Mouse (Mus musculus) embryonic fibroblast, embryonic 13.5 days (primary cell): ENCODE measurements around the gene Tec. TPM values are rescaled to one million over a fixed set of nuclear protein-coding genes. Genes with fewer than 3 reads are reported as not detected.

Experiments used
- H3K27ac ChIP-seq: 2 replicates; pipeline ENCODE4 v1.5.1; 2012; ENCODE audit warnings: low read length, control low read depth, inconsistent platforms; ENCODE audit not compliant: insufficient read depth
- H3K4me1 ChIP-seq: 2 replicates; pipeline ENCODE4 v1.6.1; 2011; ENCODE audit warnings: low read length; ENCODE audit not compliant: control insufficient read depth, insufficient read depth
- H3K4me3 ChIP-seq: 2 replicates; pipeline ENCODE4 v1.5.1; 2011; ENCODE audit warnings: mild to moderate bottlenecking, control low read depth, low read length; ENCODE audit not compliant: insufficient read depth
- CTCF ChIP-seq: IDR thresholded peaks from 2 replicates; pipeline ENCODE4 v1.5.1; 2011; ENCODE audit warnings: mild to moderate bottlenecking, control low read depth, low read length, moderate library complexity, borderline replicate concordance; ENCODE audit not compliant: insufficient read depth
- POLR2A ChIP-seq: IDR thresholded peaks from 2 replicates; pipeline ENCODE4 v1.6.1; 2011; ENCODE audit warnings: low read depth, mild to moderate bottlenecking, control low read depth, low read length, moderate library complexity
- polyA plus RNA-seq: library from polyadenylated mRNA; stranded (reverse); fragments of >200 nt; gene quantifications from 2 replicates; pipeline ENCODE4 v1.2.4, GENCODE M21; 2011; ENCODE audit warnings: low read depth; ENCODE audit not compliant: missing spikeins, insufficient read length

Gene Tec
- polyA plus RNA-seq, 1 experiment: 9.4 TPM

DNA sequence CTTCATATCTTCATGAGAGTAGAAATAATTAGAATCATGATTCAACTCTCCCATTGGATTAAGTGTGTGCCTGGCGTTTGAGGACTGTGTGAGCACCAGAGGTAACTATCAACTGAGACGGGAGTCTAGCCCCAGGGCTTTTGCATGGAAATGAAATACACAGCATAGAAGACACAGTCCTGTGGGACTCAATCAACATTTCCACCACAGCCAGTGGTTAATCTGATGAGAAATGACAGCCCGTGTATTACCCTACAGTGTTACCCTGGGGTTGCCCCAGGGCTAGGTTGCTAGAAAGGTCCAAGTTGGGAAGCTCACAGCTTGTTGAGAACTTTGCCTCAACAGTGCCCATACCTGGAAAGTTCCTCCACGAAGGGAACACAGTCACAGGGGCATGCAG, 69.7 kb downstream of the Tec start:
- TF ChIP-seq CTCF (no peak), POLR2A (no peak)
- Histone ChIP-seq H3K4me1 (peaks cover 13% of the 10 kb centered on the region), H3K4me3 (no peak overlapping the region), H3K27ac (no peak overlapping the region)

DNA sequence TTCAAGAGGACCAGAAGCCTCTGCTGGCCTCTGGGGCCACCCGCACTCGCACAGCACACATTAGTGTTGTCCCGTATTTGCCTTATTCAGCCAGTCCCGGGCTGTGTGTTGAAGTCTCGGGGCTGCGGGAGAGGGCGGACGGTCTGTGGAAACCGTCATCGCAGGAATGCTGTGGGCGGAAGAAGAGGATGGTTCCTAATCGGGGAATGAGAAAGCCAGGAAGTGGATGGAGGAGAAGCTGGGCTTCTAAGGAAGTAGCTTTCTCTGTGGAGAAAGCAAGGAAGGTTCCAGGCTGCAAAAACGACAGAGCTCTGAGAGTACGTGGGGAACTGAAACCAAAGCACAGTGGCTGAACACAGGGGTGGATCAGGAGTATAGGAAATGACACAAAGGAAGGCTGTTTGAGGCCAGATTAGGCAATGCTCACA, 72.1 kb downstream of the Tec start:
- TF ChIP-seq CTCF (no peak), POLR2A (peak; percentile 49)
- H3K4me3 ChIP-seq: no peak overlapping the region
- H3K27ac ChIP-seq: peak overlapping the region; percentile 50

DNA sequence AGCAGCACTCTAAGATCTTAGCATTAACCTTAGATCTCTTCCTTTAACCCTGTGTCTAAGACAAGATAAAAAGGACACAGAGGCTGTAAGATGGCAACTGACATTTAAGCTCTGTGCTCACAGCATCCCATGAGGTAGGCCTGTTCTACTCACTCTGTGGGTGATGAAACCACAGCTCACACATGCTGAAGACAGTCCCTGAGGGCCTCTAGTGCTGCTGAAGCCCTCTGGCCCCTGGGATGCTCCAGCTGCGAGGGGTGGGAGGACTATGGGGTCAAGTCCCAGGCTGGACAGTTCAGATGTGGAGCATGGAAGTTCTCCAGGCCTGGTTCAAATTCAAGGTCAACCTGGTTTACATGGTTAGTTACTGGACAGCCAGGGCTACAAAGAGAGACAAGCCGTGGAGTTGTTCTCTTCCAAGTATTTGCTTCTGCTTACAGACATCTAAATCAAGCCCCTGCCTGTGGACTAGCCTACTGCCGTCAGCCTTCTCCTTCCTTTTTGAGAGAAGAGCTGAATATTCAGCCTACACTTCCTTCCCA, 74.9 kb downstream of the Tec start:
- Histone ChIP-seq H3K4me3 (no peak overlapping the region), H3K4me1 (no peaks in the 10 kb centered on the region), H3K27ac (no peak overlapping the region)
- TF ChIP-seq POLR2A (no peak), CTCF (no peak)

More for the DNA sequence above, 72.1 kb downstream of the Tec start:
- H3K4me1 ChIP-seq: no peaks in the 10 kb centered on the region; the same call in 1 of the 2 replicates

DNA sequence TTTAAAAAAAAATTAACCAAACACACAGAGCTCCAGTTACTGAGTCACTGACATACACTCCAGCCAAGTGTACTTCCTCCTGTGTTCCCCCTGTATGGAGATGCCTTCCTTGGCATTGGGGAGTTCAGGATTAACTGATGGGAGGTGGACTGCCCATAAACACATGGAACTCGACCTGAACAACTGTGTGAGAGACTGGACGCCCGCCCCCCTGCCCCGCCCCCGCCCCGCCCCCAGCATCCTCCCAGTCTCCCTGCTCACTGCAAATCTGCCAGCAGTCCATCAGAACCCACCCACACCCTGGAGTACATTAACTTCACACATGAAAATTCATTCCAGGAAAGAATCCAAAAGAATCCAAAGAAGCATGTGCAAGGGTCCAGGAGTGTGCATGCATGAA, 76.5 kb downstream of the Tec start:
- TF ChIP-seq CTCF (no peak), POLR2A (no peak)
- Histone ChIP-seq H3K4me1 (no peaks in the 10 kb centered on the region), H3K27ac (no peak overlapping the region), H3K4me3 (no peak overlapping the region)

DNA sequence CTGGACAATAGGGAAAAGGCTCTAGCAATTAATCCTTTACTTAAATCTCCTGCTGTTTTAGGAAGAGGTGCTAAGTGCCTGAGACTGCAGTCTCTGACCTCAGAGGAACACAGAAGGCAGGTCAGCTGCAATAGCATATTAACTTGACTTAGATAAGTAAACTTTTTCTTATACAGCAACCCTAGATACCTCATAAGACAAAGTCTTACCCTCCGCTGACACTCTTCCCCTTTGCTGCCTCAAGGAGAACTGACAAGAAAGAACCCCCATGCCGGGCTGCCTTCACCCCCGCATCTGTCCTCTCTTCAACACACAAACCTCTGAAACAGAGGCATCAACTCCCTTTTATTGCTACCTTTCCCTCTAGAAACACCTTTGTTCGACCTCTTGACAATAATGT, 76.9 kb downstream of the Tec start:
- no peak overlapping the region for H3K27ac ChIP-seq
- H3K4me1 ChIP-seq: no peaks in the 10 kb centered on the region
- H3K4me3 ChIP-seq: no peak overlapping the region
- no peak for TF ChIP-seq CTCF
- TF ChIP-seq POLR2A: no peak

DNA sequence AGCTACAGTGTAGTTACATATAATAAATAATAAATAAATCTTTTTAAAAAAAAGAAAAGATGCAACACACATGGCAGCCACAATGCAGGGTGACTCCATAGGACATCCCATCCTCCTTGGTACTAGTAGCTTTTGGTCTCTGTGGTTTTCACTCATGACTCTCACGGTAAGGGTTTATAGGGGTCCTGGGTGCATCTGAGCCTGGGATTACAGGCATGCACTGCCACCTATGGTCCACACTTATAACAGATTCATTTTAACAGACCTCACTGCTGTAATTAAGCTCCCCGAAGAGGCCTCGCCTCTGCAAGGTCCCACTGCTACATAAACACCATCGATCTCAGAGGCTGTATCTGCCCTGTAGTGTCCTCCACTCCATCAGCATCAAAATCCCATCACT, 82.8 kb downstream of the Tec start:
- TF ChIP-seq CTCF (no peak), POLR2A (no peak)
- no peaks in the 10 kb centered on the region for H3K4me1 ChIP-seq
- no peak overlapping the region for H3K4me3 ChIP-seq
- no peak overlapping the region for H3K27ac ChIP-seq

DNA sequence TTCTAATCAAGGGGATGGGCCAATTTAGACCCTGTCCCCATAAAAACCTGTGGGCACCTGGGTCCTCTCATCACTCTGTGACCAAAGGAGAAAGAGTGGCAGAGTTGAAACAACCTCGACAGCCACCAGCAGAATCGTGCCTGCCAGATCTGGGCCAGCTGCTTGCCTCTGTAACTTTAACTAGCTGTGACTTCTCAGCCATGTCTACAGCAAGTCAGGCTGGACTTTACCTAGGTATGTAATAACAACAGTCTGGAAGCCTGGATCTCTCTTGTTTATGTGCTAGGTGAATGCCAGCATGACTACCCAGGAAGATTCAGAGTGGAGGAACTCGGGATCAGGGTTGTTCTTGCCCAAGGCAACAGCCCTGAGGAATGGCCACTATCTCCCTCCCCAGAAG, 83.6 kb downstream of the Tec start:
- TF ChIP-seq POLR2A (no peak), CTCF (no peak)
- Histone ChIP-seq H3K4me3 (no peak overlapping the region), H3K4me1 (no peaks in the 10 kb centered on the region), H3K27ac (no peak overlapping the region)

DNA sequence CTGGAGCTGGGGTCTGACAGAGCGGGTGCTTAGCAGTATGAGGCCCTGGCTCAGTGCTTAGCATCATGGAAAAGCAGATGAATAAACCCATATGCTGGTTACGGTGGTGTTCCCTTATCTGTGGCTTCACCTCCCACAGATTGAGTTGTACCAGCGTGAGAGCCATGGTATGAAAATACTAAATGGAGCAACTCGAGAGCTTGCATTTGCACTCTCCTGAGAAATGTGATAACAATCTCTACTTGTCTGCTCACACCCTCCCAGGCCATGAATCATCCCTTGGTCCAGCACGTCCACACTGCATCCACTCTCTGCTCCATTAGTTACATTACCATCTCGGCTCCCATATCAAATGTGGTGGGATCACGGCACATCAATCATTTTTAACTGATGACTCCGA, 84.3 kb downstream of the Tec start:
- H3K4me3 ChIP-seq: no peak overlapping the region
- H3K4me1 ChIP-seq: no peaks in the 10 kb centered on the region
- no peak overlapping the region for H3K27ac ChIP-seq
- TF ChIP-seq POLR2A (no peak), CTCF (no peak)

DNA sequence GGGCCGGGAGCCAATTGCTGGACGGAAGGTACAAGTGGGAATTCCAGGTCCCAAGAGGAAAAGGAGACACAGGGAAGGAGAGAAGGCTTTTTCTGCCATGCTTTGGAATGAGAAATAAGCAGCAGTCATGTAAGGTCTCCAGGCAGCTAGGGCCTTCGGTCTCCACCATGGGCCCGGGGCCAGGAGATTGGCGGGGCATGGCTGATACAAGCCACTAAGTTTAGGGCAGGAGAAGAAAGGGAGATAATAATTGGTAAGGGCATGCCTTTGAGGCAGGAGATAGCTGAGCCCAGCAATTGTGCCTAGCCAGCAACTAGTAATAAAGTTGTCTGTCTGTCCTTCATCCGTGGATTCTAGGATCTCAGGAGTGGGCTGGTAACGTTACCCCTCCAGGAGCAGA, 85.2 kb downstream of the Tec start:
- no peak for TF ChIP-seq POLR2A
- no peak for TF ChIP-seq CTCF
- Histone ChIP-seq H3K4me1 (no peaks in the 10 kb centered on the region), H3K27ac (no peak overlapping the region), H3K4me3 (no peak overlapping the region)

DNA sequence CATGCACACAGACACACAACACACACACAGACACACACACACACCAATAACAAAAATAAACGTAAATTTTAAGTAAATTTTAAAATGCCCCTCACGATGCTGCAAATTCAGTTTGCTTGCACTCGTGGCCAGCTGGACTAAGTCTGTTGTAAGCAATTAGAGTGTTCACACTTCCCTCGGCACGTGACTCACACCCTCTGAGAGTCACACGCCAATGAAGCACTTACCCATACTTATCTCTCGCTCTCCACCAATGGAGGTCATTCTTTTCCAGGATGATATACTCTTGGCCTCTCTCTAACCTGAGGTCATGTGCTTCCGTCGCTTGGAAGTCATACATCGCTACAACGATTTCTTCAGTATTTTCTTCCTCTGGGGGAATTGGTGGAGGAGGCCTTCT, 86.5 kb downstream of the Tec start:
- TF ChIP-seq POLR2A: no peak
- no peak for TF ChIP-seq CTCF
- H3K4me1 ChIP-seq: no peaks in the 10 kb centered on the region
- no peak overlapping the region for H3K27ac ChIP-seq
- no peak overlapping the region for H3K4me3 ChIP-seq

DNA sequence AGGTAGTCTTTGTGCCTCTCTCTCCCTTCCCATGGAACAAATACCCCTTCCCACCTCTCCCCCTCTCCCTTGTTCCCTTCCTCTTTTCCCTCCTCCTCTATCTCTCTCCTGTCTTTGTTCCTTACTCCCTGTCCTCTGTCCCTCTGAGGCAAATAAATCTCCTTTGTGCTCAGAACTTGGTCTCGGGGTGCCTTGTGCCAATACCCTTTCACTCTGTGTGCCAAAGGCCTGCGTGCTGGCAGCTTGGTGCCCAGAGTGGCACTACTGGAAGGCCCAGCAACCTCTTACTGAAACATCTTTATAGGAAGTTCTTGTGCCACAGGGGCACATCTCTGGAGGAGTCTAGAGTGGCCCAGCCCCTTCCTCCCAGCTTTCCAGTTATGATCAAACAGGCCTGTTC, 91.7 kb downstream of the Tec start:
- Histone ChIP-seq H3K4me1 (no peaks in the 10 kb centered on the region), H3K4me3 (no peak overlapping the region), H3K27ac (no peak overlapping the region)
- TF ChIP-seq CTCF (no peak), POLR2A (no peak)
